Mouse (Mus musculus) spleen, adult 2 months (tissue): Measurements from ENCODE around the gene Schip1. TPM values are rescaled to one million over a fixed set of nuclear protein-coding genes. Genes with fewer than 3 reads are reported as not detected.

ENCODE experiments used
- DNase-seq, 2 experiments: peaks; one replicate each; pipeline versions ENCODE4 v3.0.0 to v3.0.0-alpha.2; 2012 to 2021; ENCODE audit warnings: low spot score in 2 of 2, low read depth in 1 of 2
- H3K27ac ChIP-seq: fragments of 200-500 bp; 2 replicates; pipeline ENCODE4 v1.5.1; 2012; ENCODE audit warnings: low read length, inconsistent platforms; ENCODE audit not compliant: insufficient read depth
- H3K27me3 ChIP-seq: fragments of 200-500 bp; 2 replicates; pipeline ENCODE4 v1.6.1; 2012; ENCODE audit warnings: mild to moderate bottlenecking, moderate library complexity, low read length, inconsistent platforms; ENCODE audit not compliant: control insufficient read depth, insufficient read depth
- H3K36me3 ChIP-seq: fragments of 200-500 bp; 2 replicates; pipeline ENCODE4 v1.6.1; 2012; ENCODE audit warnings: mild to moderate bottlenecking, low read length, inconsistent platforms; ENCODE audit not compliant: control insufficient read depth, insufficient read depth
- H3K4me1 ChIP-seq: fragments of 200-500 bp; 2 replicates; pipeline ENCODE4 v1.6.1; 2011; ENCODE audit warnings: inconsistent platforms; ENCODE audit not compliant: control insufficient read depth, insufficient read depth, insufficient read length
- H3K4me3 ChIP-seq: fragments of 200-500 bp; 2 replicates; pipeline ENCODE4 v1.5.1; 2011; ENCODE audit warnings: mild to moderate bottlenecking, inconsistent platforms; ENCODE audit not compliant: insufficient read depth, insufficient read length; ENCODE audit errors: extremely low read depth
- CTCF ChIP-seq: fragments of 200-500 bp; IDR thresholded peaks from 2 replicates; pipeline ENCODE4 v1.5.1; 2011; ENCODE audit warnings: mild to moderate bottlenecking, inconsistent platforms; ENCODE audit not compliant: insufficient read depth, insufficient read length, insufficient replicate concordance; ENCODE audit errors: extremely low read depth
- POLR2A ChIP-seq: fragments of 200-500 bp; IDR thresholded peaks from 2 replicates; pipeline ENCODE4 v1.6.1; 2011; ENCODE audit warnings: low read depth, low read length, inconsistent platforms
- WGBS: fragments of 180-500 bp; shearing (Covaris S2); methylation state at CpG from one replicate; pipeline ENCODE4 v1.1.7; 2018; 5-methylcytosine and 5-hydroxymethylcytosine counted together
- polyA plus RNA-seq: library from polyadenylated mRNA; depleted of rRNA; stranded (reverse); fragments of >200 nt; gene quantifications from 2 replicates; pipeline ENCODE4 v1.2.3, GENCODE M21; 2012

Gene Schip1
- polyA plus RNA-seq, 1 experiment, result 3.7 TPM

GRCm38 (mm10) chr3:68556891-68557290 lies 492.3 kb downstream of the Schip1 start:
- no peak overlapping the region for H3K4me3 ChIP-seq
- no peak for DNase-seq
- H3K36me3 ChIP-seq, result no peaks in the 10 kb centered on the region
- WGBS, result 69% methylated on average over 9 of the region's 9 CpGs
- TF ChIP-seq CTCF (no peak), POLR2A (no peak)
- no peaks in the 10 kb centered on the region for H3K4me1 ChIP-seq
- H3K27ac ChIP-seq, result no peak overlapping the region
- no peaks in the 10 kb centered on the region for H3K27me3 ChIP-seq

- TF ChIP-seq POLR2A (no peak), CTCF (no peak)
- Histone ChIP-seq H3K4me1 (no peaks in the 10 kb centered on the region), H3K36me3 (no peaks in the 10 kb centered on the region), H3K4me3 (no peak overlapping the region), H3K27me3 (no peaks in the 10 kb centered on the region), H3K27ac (no peak overlapping the region)
- DNase-seq, result no peak
- 85% methylated on average over 6 of the region's 6 CpGs for WGBS
Measured at GRCm38 (mm10) chr3:68558744-68559143, 494.1 kb downstream of the Schip1 start.

GRCm38 (mm10) chr3:68560057-68560456 lies 495.5 kb downstream of the Schip1 start:
- no peak for DNase-seq
- H3K36me3 ChIP-seq, result no peaks in the 10 kb centered on the region
- H3K4me3 ChIP-seq, result no peak overlapping the region
- no peaks in the 10 kb centered on the region for H3K4me1 ChIP-seq
- 90% methylated on average over 5 of the region's 5 CpGs for WGBS
- no peak overlapping the region for H3K27ac ChIP-seq
- TF ChIP-seq CTCF (no peak), POLR2A (no peak)
- H3K27me3 ChIP-seq, result no peaks in the 10 kb centered on the region

DNA sequence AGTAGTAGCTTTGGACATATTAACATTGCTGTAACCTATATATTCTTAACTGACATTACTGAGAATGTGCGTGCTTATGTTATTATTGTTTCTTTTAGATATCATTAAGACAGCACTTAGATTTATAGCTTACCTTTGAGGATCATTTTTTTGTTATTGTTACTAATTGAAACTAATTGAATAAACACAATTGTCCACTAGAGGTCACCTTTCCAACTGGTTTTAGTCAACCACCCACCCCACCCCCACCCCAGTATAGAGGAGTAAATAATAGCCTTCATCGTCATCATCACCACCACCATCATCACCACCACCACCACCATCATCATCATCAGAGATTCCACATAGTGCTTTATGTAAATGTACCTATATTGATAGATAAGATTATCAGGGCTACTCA lies 498.2 kb downstream of the Schip1 start:
- WGBS, result 82% methylated on average over 2 of the region's 2 CpGs
- H3K27ac ChIP-seq, result no peak overlapping the region

DNA sequence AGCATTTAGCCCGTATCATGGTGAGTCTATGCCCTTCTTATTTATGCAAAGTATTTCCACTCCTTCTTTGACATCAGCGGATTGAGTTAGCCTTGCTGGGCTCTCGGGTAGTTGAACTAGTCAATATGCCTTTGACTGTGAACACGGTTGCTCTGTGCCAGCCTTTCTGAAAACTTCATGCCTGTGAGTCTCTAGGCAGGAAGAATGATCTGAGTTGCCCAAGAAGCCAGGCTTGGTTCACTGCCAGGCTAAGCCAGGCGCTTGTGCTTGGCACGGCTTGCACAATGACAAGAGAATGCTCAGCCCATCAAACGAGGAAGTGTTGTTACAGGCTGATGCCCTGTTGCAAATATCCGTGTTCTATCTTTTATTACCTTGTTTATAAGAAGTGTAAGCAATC lies 499.3 kb downstream of the Schip1 start:
- Histone ChIP-seq H3K27ac (no peak overlapping the region), H3K4me1 (no peaks in the 10 kb centered on the region), H3K4me3 (no peak overlapping the region), H3K36me3 (no peaks in the 10 kb centered on the region), H3K27me3 (no peaks in the 10 kb centered on the region)
- no peak for DNase-seq
- WGBS, result 41% methylated on average over 8 of the region's 8 CpGs
- no peak for TF ChIP-seq CTCF
- no peak for TF ChIP-seq POLR2A

More for the DNA sequence above, 498.2 kb downstream of the Schip1 start:
- H3K36me3 ChIP-seq, result no peaks in the 10 kb centered on the region
- TF ChIP-seq POLR2A (no peak), CTCF (no peak)
- no peak for DNase-seq
- no peaks in the 10 kb centered on the region for H3K27me3 ChIP-seq
- H3K4me1 ChIP-seq, result no peaks in the 10 kb centered on the region
- no peak overlapping the region for H3K4me3 ChIP-seq

- no peak for TF ChIP-seq POLR2A
- no peak for TF ChIP-seq CTCF
- Histone ChIP-seq H3K36me3 (no peaks in the 10 kb centered on the region), H3K4me1 (no peaks in the 10 kb centered on the region), H3K4me3 (no peak overlapping the region), H3K27me3 (no peaks in the 10 kb centered on the region), H3K27ac (no peak overlapping the region)
- no peak for DNase-seq
- 91% methylated on average over 10 of the region's 10 CpGs for WGBS
Measured at GRCm38 (mm10) chr3:68564978-68565674, 500.5 kb downstream of the Schip1 start.

- Histone ChIP-seq H3K27ac (no peak overlapping the region), H3K4me3 (no peak overlapping the region), H3K36me3 (no peaks in the 10 kb centered on the region), H3K27me3 (no peaks in the 10 kb centered on the region), H3K4me1 (no peaks in the 10 kb centered on the region)
- DNase-seq, result no peak
- WGBS, result 94% methylated on average over 4 of the region's 4 CpGs
- TF ChIP-seq POLR2A, result no peak
- no peak for TF ChIP-seq CTCF
Measured at GRCm38 (mm10) chr3:68565675-68566055, 501.1 kb downstream of the Schip1 start.
